Mouse (Mus musculus) telencephalon, adult 2 months (tissue): Measurements from ENCODE around the gene Pafah1b1.
A peak's percentile ranks its signal among the peaks of the same experiment; 100 is the strongest.

Experiments used
- DNase-seq: peaks from one replicate; pipeline ENCODE4 v3.0.0-alpha.2; 2011; ENCODE audit warnings: low read depth, low spot score

The Pafah1b1 gene

GRCm38 (mm10) chr11:74721141-74721540, 3.3 kb downstream of the Pafah1b1 start:
- DNase-seq = no peak

- DNase-seq = no peak
Observed at GRCm38 (mm10) chr11:74720668-74721067, 3.8 kb downstream of the Pafah1b1 start.

GRCm38 (mm10) chr11:74715971-74716525, 8.4 kb downstream of the Pafah1b1 start:
- no peak for DNase-seq

GRCm38 (mm10) chr11:74710671-74711070, 13.8 kb downstream of the Pafah1b1 start:
- no peak for DNase-seq

GRCm38 (mm10) chr11:74708781-74709180, 15.7 kb downstream of the Pafah1b1 start:
- no peak for DNase-seq

- no peak for DNase-seq
Observed at GRCm38 (mm10) chr11:74704068-74704467, 20.4 kb downstream of the Pafah1b1 start.

GRCm38 (mm10) chr11:74699505-74699904, 25.0 kb downstream of the Pafah1b1 start:
- no peak for DNase-seq

GRCm38 (mm10) chr11:74692151-74692550, 32.3 kb downstream of the Pafah1b1 start:
- no peak for DNase-seq

- peak; percentile 76 for DNase-seq
Observed at GRCm38 (mm10) chr11:74675156-74675555, 49.3 kb downstream of the Pafah1b1 start.

- no peak for DNase-seq
Observed at GRCm38 (mm10) chr11:74674713-74675112, 49.8 kb downstream of the Pafah1b1 start.

GRCm38 (mm10) chr11:74673561-74673960, 50.9 kb downstream of the Pafah1b1 start:
- no peak for DNase-seq

GRCm38 (mm10) chr11:74672901-74673513, 51.5 kb downstream of the Pafah1b1 start:
- no peak for DNase-seq

GRCm38 (mm10) chr11:74671839-74672238, 52.6 kb downstream of the Pafah1b1 start:
- no peak for DNase-seq

- no peak for DNase-seq
Observed at GRCm38 (mm10) chr11:74671013-74671412, 53.5 kb downstream of the Pafah1b1 start.

GRCm38 (mm10) chr11:74670151-74670550, 54.3 kb downstream of the Pafah1b1 start:
- DNase-seq = no peak

- no peak for DNase-seq
Observed at GRCm38 (mm10) chr11:74668971-74669370, 55.5 kb downstream of the Pafah1b1 start.

GRCm38 (mm10) chr11:74668466-74668865, 56.0 kb downstream of the Pafah1b1 start:
- no peak for DNase-seq

GRCm38 (mm10) chr11:74667582-74668010, 56.9 kb downstream of the Pafah1b1 start:
- no peak for DNase-seq

- no peak for DNase-seq
Observed at GRCm38 (mm10) chr11:74666776-74667581, 57.5 kb downstream of the Pafah1b1 start.

- DNase-seq = no peak
Observed at GRCm38 (mm10) chr11:74666284-74666652, 58.2 kb downstream of the Pafah1b1 start.

GRCm38 (mm10) chr11:74665631-74666283, 58.7 kb downstream of the Pafah1b1 start:
- DNase-seq = no peak

- no peak for DNase-seq
Observed at GRCm38 (mm10) chr11:74664906-74665305, 59.6 kb downstream of the Pafah1b1 start.
